Mouse (Mus musculus) mouse embryonic stem cell (cell line): ENCODE results near the gene Rufy4.

ENCODE experiments used
- in situ Hi-C, 2 experiments: fragments of 300-500 bp; cut with MboI; formaldehyde crosslinking; loops; 1 replicate in 1 of 2; 3 replicates in 1 of 2; pipeline ENCODE4 v1.14.3; 2019 to 2020; ENCODE audit warnings: low sequenced_read_pairs in 2 of 2, low pct_unique_long_range_greater_than_20kb in 1 of 2, mixed read lengths in 1 of 2; ENCODE audit not compliant: unreplicated experiment in 1 of 2

Rufy4 gene

DNA sequence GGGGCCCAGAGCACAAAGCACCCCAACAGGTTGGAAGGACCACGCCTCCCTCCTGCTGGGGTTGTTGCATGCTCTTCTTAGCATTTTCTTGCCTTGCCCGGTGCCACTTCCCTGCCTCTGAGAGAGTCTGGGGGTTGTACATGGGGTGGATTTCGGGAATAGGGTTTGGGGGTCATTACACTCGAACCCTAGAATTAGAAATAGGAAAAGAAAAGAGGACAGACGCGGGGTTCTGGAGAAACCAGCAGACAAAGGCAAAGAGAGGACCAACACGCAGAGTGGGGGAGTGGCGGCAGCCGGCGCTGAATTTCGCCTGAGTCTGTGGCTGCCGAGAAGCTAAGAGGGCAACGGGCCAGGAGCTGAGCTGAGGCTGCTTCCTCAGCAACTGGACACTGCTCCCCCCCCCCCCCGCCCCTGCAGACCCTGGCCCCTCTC, 26.3 kb upstream of the Rufy4 start:
- in situ Hi-C loops = no loop called here

DNA sequence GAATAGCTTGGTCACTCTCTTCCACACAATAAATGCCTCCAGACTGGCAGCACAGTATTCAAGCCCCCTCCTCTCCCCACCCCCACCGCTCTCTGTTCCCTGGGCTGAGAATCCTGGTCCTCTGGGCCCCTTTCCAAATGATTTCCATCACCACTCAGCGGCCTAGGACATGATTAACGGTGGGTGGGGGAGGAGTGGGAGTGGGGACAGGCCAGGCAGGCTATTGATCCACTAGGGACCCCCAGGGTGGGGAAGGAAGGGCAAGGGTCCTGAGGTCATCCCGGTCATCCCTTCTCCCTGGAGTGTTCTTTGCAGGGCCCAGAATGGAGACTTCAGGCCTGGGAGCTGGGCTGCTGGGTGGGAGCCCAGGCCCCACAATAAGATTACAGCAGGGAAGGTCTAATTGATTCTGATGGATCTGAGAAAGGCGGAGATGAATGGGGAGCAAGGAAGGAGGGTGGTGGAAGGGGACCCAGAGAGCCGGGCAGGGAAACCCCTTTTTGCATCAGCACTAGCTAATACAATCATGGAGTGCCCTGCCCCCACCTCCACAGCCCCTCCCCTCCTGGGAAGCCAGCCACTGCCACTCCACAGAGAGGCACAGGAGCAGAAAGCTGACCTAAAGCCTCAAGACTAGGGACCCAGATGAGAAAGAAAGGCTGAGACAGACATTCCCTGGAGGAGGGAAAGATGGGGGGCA, 21.5 kb upstream of the Rufy4 start:
- in situ Hi-C loops = no loop called here

DNA sequence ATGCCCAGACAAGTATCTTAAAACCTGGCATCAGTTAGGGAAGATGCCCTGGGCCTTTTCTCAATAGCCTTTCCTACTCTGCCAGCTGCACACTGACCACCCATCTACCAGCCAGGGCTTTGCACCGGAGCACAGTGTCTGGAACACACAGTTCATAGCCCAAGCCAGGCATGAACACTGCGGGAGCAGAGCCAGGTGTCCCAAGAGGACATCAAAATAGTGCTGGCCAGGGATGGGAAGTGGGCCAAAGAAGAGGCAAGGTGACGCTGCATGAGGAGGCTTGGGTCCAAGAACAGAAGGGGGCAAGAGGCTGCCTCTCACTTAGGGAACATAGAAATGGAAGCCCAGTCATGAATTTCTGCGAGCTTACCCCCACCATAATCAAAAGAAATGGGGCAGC, 19.7 kb upstream of the Rufy4 start:
- in situ Hi-C loops = no loop called here

GRCm38 (mm10) chr1:74106214-74106613, 19.1 kb upstream of the Rufy4 start:
- in situ Hi-C loops = no loop called here

- in situ Hi-C loops = no loop called here
Observed at GRCm38 (mm10) chr1:74107931-74108618, 17.3 kb upstream of the Rufy4 start.

GRCm38 (mm10) chr1:74109670-74110069, 15.7 kb upstream of the Rufy4 start:
- in situ Hi-C loops = no loop called here

DNA sequence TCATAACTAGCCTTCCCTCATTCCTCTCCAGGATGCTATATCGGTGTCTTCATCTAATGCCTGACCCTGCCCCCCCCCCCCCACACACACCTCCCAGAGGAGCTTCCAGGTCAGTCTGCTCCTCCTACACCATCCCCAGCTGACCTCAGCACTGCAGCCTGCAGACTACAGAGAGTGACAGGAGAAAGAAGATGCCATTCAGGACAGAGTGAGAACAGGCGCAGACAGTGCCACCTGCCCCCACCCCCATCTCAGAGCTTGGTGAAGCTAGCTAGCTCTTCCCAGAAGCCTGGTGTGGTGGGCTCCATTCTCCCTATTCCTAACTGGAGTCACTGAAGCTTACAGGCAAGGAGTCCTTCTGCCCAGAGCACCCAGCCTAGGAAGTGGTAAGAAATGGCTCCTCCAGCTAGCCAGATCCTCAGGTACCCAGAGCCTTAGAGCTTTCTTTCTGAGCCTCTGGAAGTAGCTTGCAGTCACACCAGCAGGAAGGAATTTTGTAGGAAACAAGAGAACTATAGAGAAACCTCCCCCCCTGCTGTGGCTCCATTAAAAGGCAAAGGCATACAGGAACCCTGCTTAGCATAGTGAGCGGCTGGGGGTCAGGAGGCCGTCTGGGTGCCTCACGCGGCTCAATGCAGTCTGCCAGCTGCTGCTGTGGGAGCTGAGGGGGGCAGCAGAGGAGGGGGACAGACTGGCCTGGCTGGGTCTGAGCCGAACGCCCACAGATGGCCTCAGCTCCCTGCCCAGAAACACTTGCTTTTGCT, 14.2 kb upstream of the Rufy4 start:
- in situ Hi-C loops = no loop called here

- in situ Hi-C loops = no loop called here
Observed at GRCm38 (mm10) chr1:74111696-74112030, 13.7 kb upstream of the Rufy4 start.

DNA sequence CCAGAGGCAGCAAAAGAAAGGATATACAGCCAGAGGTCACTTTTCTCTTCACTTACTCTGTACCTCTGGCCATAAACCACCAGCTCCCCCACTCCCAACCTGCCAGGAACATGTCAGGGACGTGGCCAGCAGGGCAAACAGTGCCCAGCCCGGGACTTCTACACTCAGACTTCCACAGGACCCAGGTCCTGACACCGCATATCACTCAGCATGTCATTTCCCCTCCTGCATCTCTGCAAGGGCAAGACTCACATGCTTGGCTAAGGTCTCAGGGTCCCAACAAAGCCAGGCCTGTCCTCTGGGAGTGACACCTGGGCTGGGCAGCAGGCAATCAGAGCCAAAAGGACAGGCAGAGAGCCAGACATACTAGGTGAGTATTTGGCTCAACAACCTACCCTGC, 12.3 kb upstream of the Rufy4 start:
- in situ Hi-C loops = no loop called here

DNA sequence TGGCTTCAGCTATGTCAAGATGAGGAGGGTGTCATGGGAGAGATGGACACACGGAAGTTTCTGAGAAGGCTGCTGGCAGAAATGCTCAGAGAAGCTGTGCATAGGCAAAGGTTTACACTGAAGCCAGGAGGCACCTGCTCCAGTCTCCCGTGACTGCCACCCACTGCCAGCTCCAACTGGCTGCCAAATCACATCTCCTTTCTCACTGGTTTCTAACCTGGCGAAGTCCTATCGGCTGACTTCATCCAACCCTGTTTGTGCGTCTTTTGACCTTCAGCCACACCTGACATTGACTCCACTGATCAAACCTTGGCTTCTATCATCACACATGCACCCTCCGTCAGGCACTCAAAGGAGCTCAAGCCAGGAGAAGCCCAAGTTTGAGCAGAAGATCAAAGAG, 7.5 kb upstream of the Rufy4 start:
- in situ Hi-C loops = no loop called here

DNA sequence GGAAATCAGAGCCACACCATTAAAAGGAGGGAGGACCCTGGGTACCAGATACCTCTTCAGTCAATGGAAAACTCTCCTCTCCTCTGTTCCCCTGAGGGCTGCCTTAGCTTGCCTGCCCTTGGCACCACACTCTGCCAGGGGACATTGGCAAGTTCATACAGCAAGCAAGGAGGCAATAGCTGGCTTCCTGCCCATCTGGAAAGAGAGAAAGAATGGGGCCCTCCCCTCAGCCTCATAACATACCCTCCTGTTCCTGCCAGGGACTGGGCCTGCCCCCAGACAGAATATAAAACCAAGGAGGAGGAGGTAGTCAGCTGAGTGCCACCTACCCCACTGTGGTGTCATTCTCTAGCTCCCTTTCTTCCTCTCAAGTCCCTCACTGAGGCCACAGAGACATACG, 6.2 kb upstream of the Rufy4 start:
- in situ Hi-C loops = no loop called here

- in situ Hi-C loops = no loop called here
Observed at GRCm38 (mm10) chr1:74121138-74121537, 4.2 kb upstream of the Rufy4 start.

- in situ Hi-C loops = no loop called here
Observed at GRCm38 (mm10) chr1:74121821-74122576, 3.3 kb upstream of the Rufy4 start.

DNA sequence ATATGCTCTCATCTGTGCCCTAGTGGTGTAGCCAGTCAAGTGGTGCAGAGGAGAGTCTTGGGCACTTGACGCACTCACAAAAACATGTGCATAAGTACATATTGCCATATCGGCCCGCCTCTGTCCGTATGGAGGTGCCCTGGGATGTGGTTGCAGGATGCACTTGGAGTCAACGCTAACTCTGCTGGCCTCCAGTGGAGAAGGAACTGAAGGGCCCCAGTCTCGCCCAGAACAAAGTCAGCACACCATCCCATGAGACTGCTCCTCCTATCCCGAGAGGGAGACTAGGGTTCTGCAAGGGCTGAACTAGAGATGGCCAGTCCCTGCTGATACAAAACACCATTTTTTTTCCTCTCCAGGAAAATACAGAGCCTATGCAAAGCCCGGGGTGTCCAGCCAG, 2.1 kb upstream of the Rufy4 start:
- in situ Hi-C loops = no loop called here

- in situ Hi-C loops = no loop called here
Observed at GRCm38 (mm10) chr1:74124021-74124981, 1.0 kb upstream of the Rufy4 start, which contains the start of gene Tns1. Gene Tns1, minus strand, starts transcription at chr1:74124449.

DNA sequence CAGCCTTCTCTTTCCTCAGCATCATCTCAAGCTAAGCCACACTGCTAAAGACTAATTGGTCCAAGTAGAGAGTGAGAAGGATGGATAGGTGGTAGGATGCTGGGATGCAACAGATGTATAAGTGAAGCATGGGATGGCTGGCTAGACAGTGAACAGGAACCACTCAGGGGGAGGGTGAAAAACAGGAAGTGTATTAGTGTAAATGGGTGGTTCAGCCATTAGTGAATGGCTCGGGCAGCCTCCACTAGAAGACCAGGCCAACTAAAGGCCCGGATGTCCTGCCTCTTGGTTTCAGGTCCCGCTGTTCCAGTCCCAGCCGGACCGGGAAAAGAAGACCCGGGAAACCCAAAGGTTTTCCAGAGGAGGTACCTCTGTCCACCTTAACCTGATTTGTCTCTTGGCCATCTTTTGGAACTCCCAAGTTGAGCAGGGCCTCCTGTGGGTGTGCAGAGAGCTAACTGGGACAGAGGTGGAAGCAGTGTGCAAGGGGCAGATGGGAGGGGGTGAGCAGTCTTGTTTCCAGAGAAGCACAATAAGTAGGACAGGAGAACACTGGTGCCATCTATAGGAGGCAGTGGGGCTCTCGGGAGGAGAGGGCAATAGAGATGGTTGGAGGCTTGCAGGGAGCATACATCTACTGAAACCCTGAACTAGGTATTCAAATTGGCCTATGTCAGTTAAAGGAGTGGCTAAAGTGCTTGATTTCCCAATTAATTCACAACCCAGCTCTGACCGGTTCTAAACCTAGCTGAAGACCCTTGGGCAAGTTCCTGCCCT, 5.7 kb downstream of the Rufy4 start:
- in situ Hi-C loops = no loop called here

DNA sequence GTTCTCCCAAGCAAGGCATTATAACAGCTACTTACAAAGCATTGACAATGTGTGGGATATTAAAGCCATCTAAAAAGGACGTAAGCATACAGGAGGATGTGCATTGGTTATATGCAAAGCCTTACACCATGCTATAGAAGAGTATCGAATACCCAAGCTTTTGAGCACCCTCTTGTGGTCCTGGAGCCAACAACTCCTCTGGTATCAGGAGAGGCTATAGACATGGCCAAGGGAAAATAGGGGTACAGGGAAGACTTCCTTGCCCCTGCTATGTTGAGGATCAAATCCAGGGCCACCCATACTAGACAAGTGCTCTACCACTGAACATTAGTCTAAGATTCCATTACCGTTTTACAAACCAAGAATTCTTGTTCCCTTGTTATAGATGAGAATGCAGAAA, 6.7 kb downstream of the Rufy4 start:
- in situ Hi-C loops = no loop called here
